Mouse (Mus musculus) layer of hippocampus, postnatal 10 days (tissue): ENCODE data around the gene Uggt2. TPM values are rescaled to one million over a fixed set of nuclear protein-coding genes. Genes with fewer than 3 reads are reported as not detected.

Experiments
- DNase-seq, 2 experiments: peaks; one replicate each; pipeline ENCODE4 v3.0.0; 2021; ENCODE audit warnings: low spot score in 2 of 2
- long read RNA-seq: library from polyadenylated mRNA; stranded (forward); transcript quantifications from one replicate; pipeline ENCODE4 v2.0.0, GENCODE M21; 2023
- total RNA-seq, 2 experiments: library from RNA; stranded (reverse); gene quantifications; 2 replicates each; pipeline ENCODE4 v1.2.3; 2021

The Uggt2 gene
- 10 to 100 TPM; 34.3 to 39.3 TPM for total RNA-seq
- long read RNA-seq, full-length matches to known transcripts = 1 of 4 reads
- long read RNA-seq, partial matches to known transcripts = 0 of 4 reads
- long read RNA-seq, other reads (novel, unspliced or antisense) = 3 of 4 reads

GRCm38 (mm10) chr14:119098851-119099569 is at the start of gene Uggt2:
TSS of gene Uggt2 (minus strand) at chr14:119099430.
- peak; percentile 90 to 93 for DNase-seq

DNA sequence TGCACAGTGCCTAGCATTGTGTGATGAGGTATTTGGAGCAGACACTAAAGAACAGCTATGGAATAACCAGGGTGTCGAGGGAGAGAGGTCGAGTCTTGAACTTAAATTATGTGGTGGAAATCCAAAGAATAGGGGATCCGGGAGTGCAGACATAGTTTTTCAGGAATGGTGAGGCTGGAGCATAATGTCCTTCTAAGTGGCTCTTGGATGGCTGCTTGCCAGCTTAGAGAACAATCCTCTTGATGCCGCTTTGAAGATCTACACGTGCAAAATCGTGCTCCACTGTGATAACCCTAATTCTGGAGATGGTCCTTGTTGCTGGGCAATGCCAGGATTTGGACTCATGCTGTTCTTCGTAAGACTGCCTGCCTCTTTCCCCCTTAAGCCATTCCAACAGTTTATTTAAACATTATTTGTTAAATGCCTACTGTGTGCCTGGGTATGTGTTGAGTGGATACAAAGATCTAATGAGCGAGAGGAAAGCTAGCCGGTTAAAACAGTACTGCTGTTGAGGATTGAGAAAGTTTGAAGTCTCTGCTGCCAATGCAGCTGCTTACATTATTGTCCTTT is 40.2 kb upstream of the Uggt2 start:
- DNase-seq = no peak

DNA sequence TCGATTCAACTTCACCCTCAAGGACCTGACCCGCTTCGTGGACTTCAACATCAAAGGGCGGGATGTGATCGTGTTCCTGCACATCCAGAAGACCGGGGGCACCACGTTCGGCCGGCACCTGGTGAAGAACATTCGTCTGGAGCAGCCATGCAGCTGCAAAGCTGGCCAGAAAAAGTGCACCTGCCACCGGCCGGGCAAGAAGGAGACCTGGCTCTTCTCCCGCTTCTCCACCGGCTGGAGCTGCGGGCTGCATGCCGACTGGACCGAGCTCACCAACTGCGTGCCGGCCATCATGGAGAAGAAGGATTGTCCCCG is 39.5 kb upstream of the Uggt2 start:
- DNase-seq = peak; percentile 21 to 35

DNA sequence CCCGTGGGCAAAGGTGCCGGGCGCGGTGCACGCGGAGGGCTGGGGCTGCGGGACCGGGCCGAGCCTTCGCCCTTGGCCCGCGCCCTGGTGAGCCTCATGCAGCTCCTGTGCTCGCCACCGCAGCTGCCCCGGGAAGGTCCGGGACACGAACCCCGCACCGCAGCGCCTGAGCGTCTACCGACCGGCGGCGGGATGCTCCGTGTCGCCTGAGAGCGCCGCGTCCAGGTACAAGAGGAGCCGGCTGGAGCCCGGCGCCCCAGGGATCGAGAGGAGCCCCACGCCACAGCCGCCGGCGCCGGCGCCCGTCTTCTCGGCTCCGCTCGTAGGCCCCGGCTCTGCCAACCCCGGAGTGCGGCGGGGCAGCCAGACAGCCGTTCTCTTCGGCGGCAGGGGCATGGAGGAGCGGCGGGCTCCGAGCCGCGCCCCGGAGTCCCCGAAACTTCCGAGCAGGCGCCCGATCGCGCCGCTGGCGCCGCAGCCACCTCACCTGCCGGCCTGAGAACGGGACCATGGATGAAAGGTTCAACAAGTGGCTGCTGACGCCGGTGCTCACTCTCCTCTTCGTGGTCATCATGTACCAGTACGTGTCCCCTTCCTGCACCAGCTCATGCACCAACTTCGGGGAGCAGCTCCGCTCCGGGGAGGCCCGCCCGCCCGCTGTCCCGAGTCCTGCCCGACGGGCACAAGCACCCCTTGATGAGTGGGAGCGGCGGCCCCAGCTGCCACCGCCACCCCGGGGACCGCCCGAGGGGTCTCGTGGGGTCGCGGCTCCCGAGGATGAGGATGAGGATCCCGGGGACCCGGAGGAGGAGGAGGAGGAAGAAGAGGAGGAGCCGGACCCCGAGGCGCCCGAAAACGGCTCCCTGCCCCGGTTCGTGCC is 38.9 kb upstream of the Uggt2 start, which contains the start of gene Hs6st3:
Gene Hs6st3, plus strand, starts transcription at position 436 of the 880 bp plus-strand sequence.
- DNase-seq = no peak

DNA sequence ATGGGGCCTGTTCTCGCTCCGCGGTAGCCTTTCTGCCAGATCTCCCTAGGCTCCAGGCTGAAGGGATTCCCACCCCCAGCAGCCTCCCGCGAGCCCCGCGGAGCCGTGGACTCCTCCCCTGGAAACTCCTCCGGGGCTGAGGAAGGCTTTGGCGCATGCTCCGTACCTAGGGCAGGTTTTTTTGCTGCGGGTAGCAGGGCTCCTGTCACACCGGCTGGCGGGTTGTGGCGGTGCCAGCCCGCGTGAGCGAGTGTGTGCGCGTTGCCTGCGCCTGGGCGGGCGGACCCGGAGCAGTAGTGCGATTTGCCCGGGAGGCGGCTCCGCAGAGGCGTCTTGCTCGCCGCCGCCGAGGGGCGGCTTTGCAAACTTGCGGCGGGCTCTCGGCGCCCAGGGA is 38.3 kb upstream of the Uggt2 start:
- peak; percentile 81 to 90 for DNase-seq

- no peak for DNase-seq
Measured at GRCm38 (mm10) chr14:119127330-119127729, 28.1 kb upstream of the Uggt2 start.

DNA sequence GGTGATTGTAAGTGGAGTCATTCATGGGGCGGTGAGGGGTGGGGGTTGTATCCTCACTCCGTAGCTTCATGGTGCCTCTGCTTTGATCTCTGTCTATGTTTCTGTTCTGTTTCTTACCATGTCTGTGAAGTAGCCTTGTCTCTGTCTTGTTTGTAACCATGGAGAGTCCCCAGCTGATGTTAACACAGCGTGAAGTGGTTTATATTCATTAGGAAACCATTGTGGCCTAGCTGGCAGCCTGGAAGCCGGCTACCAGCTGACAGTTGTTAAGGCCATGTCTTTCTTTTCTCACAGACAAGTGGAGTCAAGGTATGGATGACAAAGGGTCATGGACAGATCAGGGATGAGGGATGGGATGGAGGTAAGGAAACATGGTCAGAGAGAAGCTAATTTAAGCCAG is 26.6 kb upstream of the Uggt2 start:
- no peak for DNase-seq

- DNase-seq = peak; percentile 45 to 63
Measured at GRCm38 (mm10) chr14:119124061-119124460, 24.8 kb upstream of the Uggt2 start.

DNA sequence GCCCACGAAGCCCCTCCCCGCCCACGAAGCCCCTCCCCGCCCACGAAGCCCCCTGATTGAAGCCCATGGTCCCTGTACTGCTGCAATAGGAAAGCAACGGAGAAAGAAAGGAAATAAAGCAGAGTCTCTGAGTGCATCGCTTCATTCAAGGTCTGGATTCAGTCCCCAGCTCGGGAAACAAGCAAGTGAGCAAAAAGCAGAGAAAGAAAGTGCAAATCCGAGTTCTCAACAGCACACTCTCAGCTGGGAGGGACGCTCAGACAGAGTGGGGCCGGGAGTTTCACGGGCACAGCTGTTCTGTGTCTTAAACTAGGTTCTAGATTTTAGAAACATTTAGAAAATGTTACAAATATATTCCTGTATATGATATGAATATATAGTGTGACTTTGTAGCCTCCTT is 24.4 kb upstream of the Uggt2 start:
- no peak for DNase-seq

DNA sequence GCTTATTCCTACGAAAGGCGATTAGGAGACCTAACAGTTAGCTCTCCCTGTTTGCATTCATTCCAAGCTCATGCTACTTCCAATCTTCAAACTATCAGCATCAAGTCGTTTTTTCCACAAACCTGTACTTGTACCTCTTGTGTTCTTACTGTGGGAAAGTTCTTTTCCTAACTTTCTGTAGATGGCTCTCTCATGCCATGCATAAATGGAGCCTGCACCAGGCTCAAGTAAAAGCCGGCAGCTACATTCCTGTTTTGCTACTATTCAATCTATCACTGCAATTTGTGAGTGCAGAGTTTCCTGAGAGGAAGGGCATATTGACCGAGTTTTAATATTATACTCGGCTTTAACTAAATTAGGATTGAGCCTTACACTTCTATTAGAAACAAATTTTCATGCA is 13.3 kb upstream of the Uggt2 start:
- DNase-seq = no peak

GRCm38 (mm10) chr14:119109776-119110218 is 10.6 kb upstream of the Uggt2 start:
- peak; percentile 10 to 21 for DNase-seq

- DNase-seq = no peak
Measured at GRCm38 (mm10) chr14:119108776-119109301, 9.6 kb upstream of the Uggt2 start.

DNA sequence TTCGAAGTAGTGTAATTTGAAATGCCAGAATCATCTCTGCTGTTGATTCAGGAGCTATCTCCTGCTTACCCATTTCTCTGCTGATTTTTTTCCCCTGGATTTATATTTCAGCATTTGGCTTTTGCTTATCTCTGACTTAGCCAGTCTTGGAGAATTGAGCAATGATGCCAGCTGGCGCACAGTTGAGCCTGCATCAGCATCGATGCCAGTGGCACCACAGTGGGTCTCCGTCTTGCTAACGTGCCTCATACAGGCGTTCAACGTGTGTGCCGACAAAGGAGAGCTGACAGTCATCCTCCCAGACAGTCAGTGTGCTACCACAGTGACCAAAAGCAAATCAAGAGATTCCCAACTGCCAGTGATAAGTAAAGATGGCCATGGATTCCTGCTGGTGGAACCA is 8.4 kb upstream of the Uggt2 start:
- no peak for DNase-seq

DNA sequence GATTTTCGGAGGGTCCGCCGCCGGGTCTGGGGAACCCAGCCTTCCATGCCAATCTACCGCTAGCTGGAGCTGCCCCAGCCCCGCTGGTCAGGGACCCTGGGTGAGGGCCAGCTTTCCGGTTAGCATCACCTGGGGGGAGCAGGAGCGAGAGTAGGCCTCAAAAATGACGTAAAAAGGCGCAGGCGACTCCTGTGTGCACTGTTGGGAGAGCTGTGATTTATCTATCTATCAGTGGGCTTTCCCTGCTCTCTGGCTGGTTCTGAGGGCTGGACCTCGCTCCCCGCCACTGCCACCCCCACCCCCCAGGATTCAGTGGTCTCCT is 301 bp upstream of the Uggt2 start:
- no peak for DNase-seq

- no peak for DNase-seq
Measured at GRCm38 (mm10) chr14:119061811-119062210, 37.4 kb downstream of the Uggt2 start.

DNA sequence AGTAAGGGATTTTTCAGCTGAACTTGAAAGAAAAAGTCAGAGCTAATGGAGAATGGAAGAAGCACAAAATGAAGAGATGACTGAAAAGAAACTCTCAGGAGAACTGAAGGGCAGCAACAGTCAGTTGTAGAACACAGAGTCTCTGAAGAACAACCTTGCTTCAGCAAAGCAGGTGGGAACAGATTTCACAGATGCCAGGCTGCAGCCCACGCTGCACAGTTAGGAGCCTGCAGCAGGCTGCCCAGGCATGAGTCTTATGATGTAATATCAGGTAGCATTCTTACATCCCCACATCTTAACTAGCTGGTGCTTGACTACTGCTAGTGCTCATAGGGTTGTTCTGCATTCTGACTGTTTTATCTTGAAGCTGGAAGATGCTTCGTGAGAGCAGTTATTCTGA is 38.5 kb downstream of the Uggt2 start:
- no peak for DNase-seq

DNA sequence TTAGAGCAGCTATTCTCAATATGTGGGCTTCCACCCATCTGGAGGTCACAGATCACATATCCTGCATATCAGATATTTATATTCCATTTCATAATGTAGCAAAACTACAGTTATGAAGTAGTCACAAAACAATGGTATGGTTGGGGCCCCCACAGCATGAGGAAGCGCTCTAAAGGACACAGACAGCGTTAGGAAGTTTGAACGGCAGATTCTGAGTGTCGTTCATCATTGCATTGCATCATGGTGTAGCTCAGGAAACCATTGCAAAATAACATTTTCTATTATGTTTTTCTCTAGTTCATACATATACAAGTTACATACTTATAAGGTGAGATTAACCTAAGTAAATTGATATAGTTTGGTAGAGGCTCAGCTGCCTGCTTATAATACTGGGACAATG is 42.2 kb downstream of the Uggt2 start:
- DNase-seq = no peak

DNA sequence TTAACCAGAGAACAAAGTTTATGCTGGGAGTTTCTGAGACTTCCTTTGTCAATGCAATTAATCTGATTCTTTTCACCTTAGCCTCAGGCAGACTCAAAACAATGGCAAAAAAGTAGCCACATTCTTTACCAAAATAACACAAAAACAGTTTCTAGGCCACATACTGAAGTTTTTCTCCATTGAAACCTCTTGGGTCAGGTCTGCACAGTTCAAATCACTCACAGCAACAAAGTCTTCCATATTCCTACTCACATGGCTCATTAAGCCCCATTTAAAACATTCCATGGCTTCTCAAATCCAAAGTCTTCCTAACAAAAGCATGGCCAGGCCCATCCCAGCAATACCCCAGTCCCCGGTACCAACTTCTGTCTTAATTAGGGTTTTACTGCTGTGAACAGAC is 46.3 kb downstream of the Uggt2 start:
- no peak for DNase-seq

- no peak for DNase-seq
Measured at GRCm38 (mm10) chr14:119052361-119052760, 46.9 kb downstream of the Uggt2 start.

DNA sequence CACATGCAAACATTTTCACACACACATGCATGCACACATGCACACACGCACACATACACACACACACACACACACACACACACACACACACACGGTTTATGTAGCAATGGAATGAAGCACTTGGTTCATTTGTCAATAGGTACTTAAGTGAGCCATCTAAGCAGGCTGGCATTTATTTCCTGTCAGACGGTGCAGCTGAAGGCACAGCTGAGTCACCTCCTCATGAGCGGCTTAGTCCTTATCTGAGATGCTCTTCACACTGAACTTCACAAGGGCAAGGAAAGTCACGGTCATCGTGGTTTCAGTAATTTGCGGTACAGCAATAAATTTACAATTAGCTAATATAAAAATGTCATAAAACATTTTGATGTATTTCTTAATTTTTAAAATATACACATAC is 55.5 kb downstream of the Uggt2 start:
- no peak for DNase-seq

DNA sequence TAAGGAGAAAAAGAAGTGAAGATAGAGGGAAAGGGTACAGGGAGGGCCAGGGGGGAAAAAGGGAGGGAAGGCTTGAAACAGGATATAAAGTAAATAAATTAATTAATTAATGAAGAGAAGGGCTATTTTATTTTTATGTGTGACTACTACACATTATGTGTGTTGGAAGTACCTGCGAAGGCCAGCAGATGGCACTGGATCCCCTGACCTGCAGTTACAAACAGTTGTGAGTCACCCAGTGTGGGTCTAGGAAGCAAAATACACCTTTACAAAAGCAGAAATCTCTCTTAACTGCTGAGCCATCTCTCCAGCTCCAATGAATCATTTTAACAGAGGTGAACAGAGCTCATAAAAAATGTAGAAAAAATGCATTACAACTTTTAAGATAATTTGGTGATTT is 59.0 kb downstream of the Uggt2 start:
- DNase-seq = peak; percentile 44 to 57

GRCm38 (mm10) chr14:119037755-119038154 is 61.5 kb downstream of the Uggt2 start:
- no peak for DNase-seq
